Mouse (Mus musculus) bone marrow, adult 2 months (tissue): Measurements from ENCODE around the gene Ppp1r14d. TPM values are rescaled to one million over a fixed set of nuclear protein-coding genes. Genes with fewer than 3 reads are reported as not detected.

ENCODE experiments used
- H3K27ac ChIP-seq: fragments of 200-500 bp; 2 replicates; pipeline ENCODE4 v1.5.1; 2012; ENCODE audit warnings: low read depth, mild to moderate bottlenecking, control low read depth, inconsistent platforms, low read length; ENCODE audit not compliant: control insufficient read depth, poor library complexity, insufficient read depth
- H3K4me1 ChIP-seq: fragments of 200-500 bp; 2 replicates; pipeline ENCODE4 v1.6.1; 2011; ENCODE audit warnings: low read length; ENCODE audit not compliant: control insufficient read depth, insufficient read depth
- H3K4me3 ChIP-seq: fragments of 200-500 bp; replicated peaks from 2 replicates; pipeline ENCODE3; 2011; ENCODE audit warnings: mild to moderate bottlenecking, low read depth, low read length, control low read depth; ENCODE audit not compliant: control insufficient read depth
- CTCF ChIP-seq: fragments of 200-500 bp; IDR thresholded peaks from 2 replicates; pipeline ENCODE4 v1.5.1; 2011; ENCODE audit warnings: low read length, control low read depth; ENCODE audit not compliant: control insufficient read depth, insufficient read depth
- POLR2A ChIP-seq: fragments of 200-500 bp; IDR thresholded peaks from 2 replicates; pipeline ENCODE4 v1.6.1; 2011; ENCODE audit warnings: low read depth, mild to moderate bottlenecking, control low read depth, low read length, borderline replicate concordance; ENCODE audit not compliant: control insufficient read depth
- WGBS: fragments of 180-500 bp; shearing (Covaris S2); methylation state at CpG from one replicate; pipeline ENCODE4 v1.1.7; 2018; 5-methylcytosine and 5-hydroxymethylcytosine counted together
- polyA plus RNA-seq: library from polyadenylated mRNA; stranded (reverse); fragments of >200 nt; gene quantifications from 2 replicates; pipeline ENCODE4 v1.2.4, GENCODE M21; 2011; ENCODE audit warnings: low replicate concordance; ENCODE audit not compliant: missing spikeins, insufficient read depth, insufficient read length

Ppp1r14d gene
- polyA plus RNA-seq, 1 experiment: not detected

GRCm38 (mm10) chr2:119172446-119172845 is 57.3 kb downstream of the Ppp1r14d start:
- no peak for TF ChIP-seq POLR2A
- TF ChIP-seq CTCF: no peak
- Histone ChIP-seq H3K4me1 (peaks cover 4% of the 10 kb centered on the region; the same call in 1 of the 2 replicates), H3K4me3 (no peak overlapping the region), H3K27ac (no peak overlapping the region)
- 79% methylated on average over 7 of the region's 7 CpGs for WGBS

- TF ChIP-seq CTCF: no peak
- TF ChIP-seq POLR2A: no peak
- WGBS: 80% methylated on average over 8 of the region's 8 CpGs
These were observed 58.1 kb downstream of the Ppp1r14d start for GRCm38 (mm10) chr2:119171574-119171973.

DNA sequence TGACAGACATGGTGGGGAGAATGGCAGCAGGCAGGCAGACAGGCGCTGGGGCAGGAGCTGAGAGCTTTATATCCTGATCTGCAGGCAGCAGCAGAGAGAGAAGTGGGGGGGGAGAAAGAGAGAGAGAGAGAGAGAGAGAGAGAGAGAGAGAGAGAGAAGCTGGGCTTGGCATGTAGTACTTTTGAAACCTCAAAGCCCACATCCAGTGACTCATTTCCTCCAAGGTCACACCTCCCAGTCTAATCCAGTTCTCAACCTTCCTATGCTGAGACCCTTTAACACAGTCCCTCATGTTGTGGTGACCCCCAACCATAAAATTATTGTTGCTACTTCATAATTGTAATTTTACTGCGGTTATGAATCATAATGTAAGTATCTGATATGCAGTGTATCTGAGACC is 59.4 kb downstream of the Ppp1r14d start:
- WGBS: 75% methylated on average over 2 of the region's 2 CpGs
- H3K27ac ChIP-seq: no peak overlapping the region
- TF ChIP-seq POLR2A (no peak), CTCF (no peak)

More at GRCm38 (mm10) chr2:119171574-119171973, 58.1 kb downstream of the Ppp1r14d start:
- Histone ChIP-seq H3K27ac (peak overlapping the region; percentile 23; the same call in 1 of the 2 replicates), H3K4me3 (no peak overlapping the region), H3K4me1 (peaks cover 4% of the 10 kb centered on the region; the same call in 1 of the 2 replicates)

More for the DNA sequence above, 59.4 kb downstream of the Ppp1r14d start:
- H3K4me1 ChIP-seq: peaks cover 4% of the 10 kb centered on the region; the same call in 1 of the 2 replicates
- H3K4me3 ChIP-seq: no peak overlapping the region

Other genes starting within 250 kb of the Ppp1r14d start
- gene Ccdc32, start 200.5 kb downstream of the Ppp1r14d start, polyA plus RNA-seq: 6.2 and 9.7 TPM in 2 replicates
- 1.5 and 2.4 TPM in 2 replicates for gene Rpusd2, start 195.1 kb downstream of the Ppp1r14d start, polyA plus RNA-seq
- gene Knl1, start 182.8 kb downstream of the Ppp1r14d start, polyA plus RNA-seq: 14.8 and 21.4 TPM in 2 replicates
- 25.6 and 32.4 TPM in 2 replicates for gene Rad51, start 117.1 kb downstream of the Ppp1r14d start, polyA plus RNA-seq
- 25.4 and 36.2 TPM in 2 replicates for gene Rmdn3, start 72.9 kb downstream of the Ppp1r14d start, polyA plus RNA-seq
- gene Gchfr, start 62.1 kb downstream of the Ppp1r14d start, polyA plus RNA-seq: 4.0 TPM in 1 of 2 replicates, not detected in the other
- gene Gm14137, start 55.4 kb downstream of the Ppp1r14d start, polyA plus RNA-seq: not detected in 2 replicates
- 21.0 and 42.2 TPM in 2 replicates for gene Zfyve19, start 21.3 kb downstream of the Ppp1r14d start, polyA plus RNA-seq
- 10.0 and 12.5 TPM in 2 replicates for gene Dnajc17, start 21.1 kb downstream of the Ppp1r14d start, polyA plus RNA-seq
- 4.3 TPM in 1 of 2 replicates, not detected in the other for gene Spint1, start 7.5 kb upstream of the Ppp1r14d start, polyA plus RNA-seq
- 2.1 TPM in 1 of 2 replicates, not detected in the other for gene Rhov, start 41.4 kb upstream of the Ppp1r14d start, polyA plus RNA-seq
- gene Vps18, start 58.8 kb upstream of the Ppp1r14d start, polyA plus RNA-seq: 6.5 and 9.7 TPM in 2 replicates
- 0.25 TPM in 1 of 2 replicates, not detected in the other for gene Dll4, start 95.9 kb upstream of the Ppp1r14d start, polyA plus RNA-seq
- 0.59 and 6.2 TPM in 2 replicates for gene Chac1, start 121.3 kb upstream of the Ppp1r14d start, polyA plus RNA-seq
- 7.9 and 9.9 TPM in 2 replicates for gene Ino80, start 247.8 kb upstream of the Ppp1r14d start, polyA plus RNA-seq